Mouse (Mus musculus) lung, postnatal 0 days (tissue): ENCODE measurements at regions not wholly inside any gene's neighbourhood (a gene's known extent, or its start where the extent isn't known, plus 50 kb on each side); places are given as distances from the start of the nearest gene placed in this dataset.

Experiments
- CTCF ChIP-seq: IDR thresholded peaks from 2 replicates; pipeline ENCODE4 v1.5.1; 2016; ENCODE audit warnings: antibody characterized with exemption, mild to moderate bottlenecking
- EP300 ChIP-seq: IDR thresholded peaks from 2 replicates; pipeline ENCODE4 v1.6.1; 2016; ENCODE audit warnings: antibody characterized with exemption, mild to moderate bottlenecking, control low read depth

- TF ChIP-seq CTCF (no peak), EP300 (no peak)
Observed at GRCm38 (mm10) chr7:138567352-138567751, 169.8 kb upstream of the Tcerg1l start.
